Mouse (Mus musculus) pancreas, adult 10 weeks (tissue): ENCODE data around the gene Kmt5a. TPM values are rescaled to one million over a fixed set of nuclear protein-coding genes. Genes with fewer than 3 reads are reported as not detected.

Source experiments
- polyA plus RNA-seq: library from polyadenylated mRNA; stranded (reverse); fragments of 350-450 nt; fragmentation: Illumina TruSeq; extraction: RNeasy Lipid Tissue Mini Kit (QIAGEN cat#74804); gene quantifications from one replicate; pipeline ENCODE4 v1.2.3, GENCODE M21; 2015; ENCODE audit warnings: low read depth, low replicate concordance; ENCODE audit not compliant: insufficient read depth

The Kmt5a gene
- polyA plus RNA-seq: 12.4 TPM

DNA sequence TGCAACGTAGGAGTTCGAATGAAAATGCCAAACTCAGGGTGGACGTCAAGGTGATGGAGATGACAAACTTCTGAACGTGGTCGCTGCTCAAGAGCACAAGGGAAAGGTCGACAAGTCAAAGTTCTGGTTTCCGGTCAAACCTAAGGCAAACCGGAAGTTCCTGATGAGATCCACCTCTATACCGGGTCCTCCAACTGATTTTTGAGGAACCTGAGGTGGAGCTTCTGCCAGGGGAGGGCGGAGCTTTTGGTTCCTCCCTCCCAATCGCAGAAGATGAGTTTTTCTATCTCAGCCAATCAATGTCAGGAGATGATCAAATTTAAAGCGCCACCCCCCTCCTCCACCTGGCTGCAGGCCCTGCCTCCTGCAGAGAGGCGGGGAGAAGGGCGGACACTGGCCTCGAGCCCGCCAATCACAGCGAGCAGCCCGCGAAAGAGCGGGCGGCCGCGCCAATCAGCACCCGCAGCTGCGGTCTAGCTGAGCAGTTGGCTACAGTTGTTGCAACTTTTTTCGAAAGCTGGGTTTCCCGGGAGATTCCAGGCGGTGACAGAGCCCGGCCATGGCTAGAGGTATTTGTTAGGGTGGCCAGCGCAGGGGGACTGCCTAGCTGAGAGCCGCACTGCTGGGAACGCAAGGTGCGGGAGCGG, at the start of gene Kmt5a:
Gene Kmt5a (plus strand): TSS at position 484 of the 647 bp plus-strand sequence.

DNA sequence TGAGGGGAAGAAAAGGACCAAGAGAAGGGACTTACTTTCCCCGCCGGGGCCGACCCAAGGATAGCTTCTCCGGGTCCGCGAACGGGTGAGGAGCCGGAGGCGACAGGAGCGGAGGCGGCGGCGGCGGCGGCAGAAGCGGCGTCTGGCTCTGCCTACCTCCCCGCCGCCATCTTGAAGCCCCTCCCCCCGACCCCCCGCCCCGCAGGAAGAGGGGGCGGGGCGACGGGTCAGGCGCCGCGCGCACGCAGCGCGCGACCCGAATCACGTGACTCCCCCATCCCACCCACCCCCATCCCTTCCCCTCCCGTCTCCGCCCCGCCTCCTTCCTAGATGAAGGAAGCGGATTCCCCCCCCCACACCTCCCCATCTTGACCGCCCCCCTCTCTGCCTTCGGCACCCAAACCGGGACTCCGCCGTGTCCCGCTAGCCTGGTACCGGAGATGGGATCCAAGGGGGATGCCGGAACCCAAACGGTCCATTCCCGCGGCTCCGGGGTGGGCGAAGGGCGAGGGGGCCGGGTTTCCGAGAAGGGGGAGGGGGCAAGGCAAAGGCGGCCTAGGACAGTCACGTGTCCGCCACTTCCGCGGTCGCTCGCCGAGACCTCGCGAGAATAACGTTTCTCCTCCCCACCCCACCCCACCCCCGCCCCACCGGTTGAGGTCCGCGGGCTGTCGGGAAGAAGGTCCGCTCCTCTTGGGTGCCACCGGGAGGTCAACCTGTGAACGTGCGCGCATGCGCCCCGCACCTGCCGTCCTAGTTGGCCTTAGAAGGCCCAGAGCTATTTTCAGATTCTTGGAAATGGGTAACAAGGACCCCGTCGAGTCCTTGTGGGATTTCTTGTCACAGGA, 14.1 kb upstream of the Kmt5a start, which contains the start of gene Sbno1:
Gene Sbno1 (minus strand): TSS at position 590 of the 848 bp plus-strand sequence.

DNA sequence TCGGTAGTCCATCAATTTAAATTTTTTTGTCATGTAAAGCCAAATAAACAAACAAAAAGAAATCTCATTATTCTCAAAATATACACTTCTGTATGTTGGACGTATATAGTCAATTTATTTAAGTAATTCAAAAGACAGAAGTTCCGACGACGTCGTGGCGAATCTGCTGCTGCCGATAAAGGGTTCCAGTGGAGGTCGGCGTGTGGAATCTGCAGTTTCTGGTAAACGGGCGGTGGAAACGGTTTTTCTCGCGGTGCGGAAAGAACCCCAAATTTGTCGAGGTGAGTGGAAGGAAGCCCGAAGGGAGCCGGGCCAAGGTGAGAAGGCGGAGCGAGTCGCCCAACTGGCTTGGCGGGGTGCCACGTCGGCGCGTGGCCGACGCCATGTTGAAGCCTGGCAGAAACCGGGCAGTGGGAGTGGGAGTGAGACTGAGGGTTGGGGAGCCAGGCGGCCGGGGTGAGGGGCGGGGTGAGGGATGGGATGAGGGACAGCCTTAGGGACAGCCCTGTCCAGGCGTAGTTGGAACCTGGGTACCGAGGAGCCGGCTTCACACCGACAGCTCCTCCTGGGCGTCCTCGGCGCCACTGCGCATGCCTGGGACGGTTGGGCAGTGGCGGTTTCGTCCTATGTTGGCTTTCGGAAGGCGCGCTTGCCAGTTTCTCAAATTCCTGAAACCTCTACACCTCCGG, 43.4 kb downstream of the Kmt5a start, which contains the start of gene Snrnp35:
Gene Snrnp35 (plus strand): TSS at position 169 of the 689 bp plus-strand sequence.

Other genes with a start within 250 kb of the Kmt5a start
- 13.0 TPM for gene Pitpnm2, start 190.2 kb upstream of the Kmt5a start, polyA plus RNA-seq
- gene Mphosph9, start 112.0 kb upstream of the Kmt5a start, polyA plus RNA-seq: 1.5 TPM
- gene 2810006K23Rik, start 111.8 kb upstream of the Kmt5a start, polyA plus RNA-seq: 1.3 TPM
- gene Cdk2ap1, start 76.8 kb upstream of the Kmt5a start, polyA plus RNA-seq: 42.0 TPM
- 8.3 TPM for gene Sbno1, start 13.9 kb upstream of the Kmt5a start, polyA plus RNA-seq
- gene Rilpl2, start 38.4 kb downstream of the Kmt5a start, polyA plus RNA-seq: 3.3 TPM
- 3.0 TPM for gene Snrnp35, start 43.2 kb downstream of the Kmt5a start, polyA plus RNA-seq
- 3.7 TPM for gene Rilpl1, start 91.5 kb downstream of the Kmt5a start, polyA plus RNA-seq
- 94.8 TPM for gene Tmed2, start 100.8 kb downstream of the Kmt5a start, polyA plus RNA-seq
- 16.4 TPM for gene Ddx55, start 112.9 kb downstream of the Kmt5a start, polyA plus RNA-seq
- 16.3 TPM for gene Eif2b1, start 139.2 kb downstream of the Kmt5a start, polyA plus RNA-seq
- 7.6 TPM for gene Gtf2h3, start 139.2 kb downstream of the Kmt5a start, polyA plus RNA-seq
- 8.7 TPM for gene Atp6v0a2, start 188.6 kb downstream of the Kmt5a start, polyA plus RNA-seq